Mouse (Mus musculus): ENCODE data around the gene Tmem150a.

GRCm38 (mm10) chr6:72369557-72369956 lies 14.3 kb downstream of the Tmem150a start:
- TF ChIP-seq CTCF (IDR thresholded peaks at IDR 0.05; ENCODE audit: low read depth, low read length), result no peak
- no peak for TF ChIP-seq POLR2A (IDR thresholded peaks at IDR 0.05; ENCODE audit: borderline replicate concordance, low read depth, low read length)
